Mouse (Mus musculus): ENCODE measurements around the gene Marcks. TPM values are rescaled to one million over a fixed set of nuclear protein-coding genes. Genes with fewer than 3 reads are reported as not detected.

The Marcks gene
- total RNA-seq, 2 experiments from 2014 or later = 536 to 544 TPM

Other genes with a start within 250 kb of the Marcks start
- 100 to 1,000 TPM; 205 to 222 TPM for gene Hdac2, start 164.4 kb downstream of the Marcks start, total RNA-seq (2021)

Measured in left cerebral cortex, postnatal 4 days (tissue).